Mouse (Mus musculus): Measurements from ENCODE around the gene Tanc2. TPM values are rescaled to one million over a fixed set of nuclear protein-coding genes. Genes with fewer than 3 reads are reported as not detected.

The Tanc2 gene
- polyA plus RNA-seq, 1 experiment, result 1.3 TPM

- no peaks in the 10 kb centered on the region for H3K27me3 ChIP-seq (ENCODE audit: control insufficient read depth, insufficient read depth, low read length)
- no peaks in the 10 kb centered on the region for H3K36me3 ChIP-seq (ENCODE audit: control insufficient read depth, insufficient read depth, low read length)
- no peak overlapping the region for H3K27ac ChIP-seq (ENCODE audit: insufficient read depth, low read length)
- H3K4me3 ChIP-seq (ENCODE audit: extremely low read depth, insufficient read depth, insufficient read length), result no peak overlapping the region
- TF ChIP-seq CTCF (IDR thresholded peaks at IDR 0.05; ENCODE audit: extremely low read depth, insufficient read depth, insufficient read length, insufficient replicate concordance), result no peak
- no peaks in the 10 kb centered on the region for H3K4me1 ChIP-seq (ENCODE audit: control insufficient read depth, insufficient read depth, insufficient read length)
- no peak for DNase-seq (ENCODE audit: low read depth in 1 of 2, low spot score in 2 of 2)
- 90% methylated on average over 1 of the region's 1 CpGs for WGBS
Measured at GRCm38 (mm10) chr11:105626201-105626600, 36.4 kb downstream of the Tanc2 start.

GRCm38 (mm10) chr11:105643995-105644394 lies 54.2 kb downstream of the Tanc2 start:
- Histone ChIP-seq H3K4me3 (ENCODE audit: extremely low read depth, insufficient read depth, insufficient read length) (no peak overlapping the region), H3K27ac (ENCODE audit: insufficient read depth, low read length) (no peak overlapping the region), H3K27me3 (ENCODE audit: control insufficient read depth, insufficient read depth, low read length) (no peaks in the 10 kb centered on the region), H3K36me3 (ENCODE audit: control insufficient read depth, insufficient read depth, low read length) (no peaks in the 10 kb centered on the region), H3K4me1 (ENCODE audit: control insufficient read depth, insufficient read depth, insufficient read length) (no peaks in the 10 kb centered on the region)
- TF ChIP-seq POLR2A (IDR thresholded peaks at IDR 0.05; ENCODE audit: low read depth, low read length) (no peak), CTCF (IDR thresholded peaks at IDR 0.05; ENCODE audit: extremely low read depth, insufficient read depth, insufficient read length, insufficient replicate concordance) (no peak)
- DNase-seq (ENCODE audit: low read depth in 1 of 2, low spot score in 2 of 2), result no peak

- no peaks in the 10 kb centered on the region for H3K27me3 ChIP-seq (ENCODE audit: control insufficient read depth, insufficient read depth, low read length)
- no peak overlapping the region for H3K27ac ChIP-seq (ENCODE audit: insufficient read depth, low read length)
- no peak overlapping the region for H3K4me3 ChIP-seq (ENCODE audit: extremely low read depth, insufficient read depth, insufficient read length)
- DNase-seq (ENCODE audit: low read depth in 1 of 2, low spot score in 2 of 2), result no peak
- no peaks in the 10 kb centered on the region for H3K36me3 ChIP-seq (ENCODE audit: control insufficient read depth, insufficient read depth, low read length)
- H3K4me1 ChIP-seq (ENCODE audit: control insufficient read depth, insufficient read depth, insufficient read length), result no peaks in the 10 kb centered on the region
- TF ChIP-seq POLR2A (IDR thresholded peaks at IDR 0.05; ENCODE audit: low read depth, low read length) (no peak), CTCF (IDR thresholded peaks at IDR 0.05; ENCODE audit: extremely low read depth, insufficient read depth, insufficient read length, insufficient replicate concordance) (no peak)
- 91% methylated on average over 2 of the region's 2 CpGs for WGBS
Measured at GRCm38 (mm10) chr11:105648026-105648425, 58.2 kb downstream of the Tanc2 start.

- Histone ChIP-seq H3K4me3 (ENCODE audit: extremely low read depth, insufficient read depth, insufficient read length) (no peak overlapping the region), H3K36me3 (ENCODE audit: control insufficient read depth, insufficient read depth, low read length) (no peaks in the 10 kb centered on the region), H3K27me3 (ENCODE audit: control insufficient read depth, insufficient read depth, low read length) (no peaks in the 10 kb centered on the region), H3K27ac (ENCODE audit: insufficient read depth, low read length) (no peak overlapping the region), H3K4me1 (ENCODE audit: control insufficient read depth, insufficient read depth, insufficient read length) (no peaks in the 10 kb centered on the region)
- WGBS, result 86% methylated on average over 2 of the region's 2 CpGs
- no peak for DNase-seq (ENCODE audit: low read depth in 1 of 2, low spot score in 2 of 2)
- TF ChIP-seq POLR2A (IDR thresholded peaks at IDR 0.05; ENCODE audit: low read depth, low read length), result no peak
- no peak for TF ChIP-seq CTCF (IDR thresholded peaks at IDR 0.05; ENCODE audit: extremely low read depth, insufficient read depth, insufficient read length, insufficient replicate concordance)
Measured at GRCm38 (mm10) chr11:105654616-105655015, 64.8 kb downstream of the Tanc2 start.

GRCm38 (mm10) chr11:105655335-105655734 lies 65.5 kb downstream of the Tanc2 start:
- no peak for TF ChIP-seq POLR2A (IDR thresholded peaks at IDR 0.05; ENCODE audit: low read depth, low read length)
- TF ChIP-seq CTCF (IDR thresholded peaks at IDR 0.05; ENCODE audit: extremely low read depth, insufficient read depth, insufficient read length, insufficient replicate concordance), result no peak
- no peaks in the 10 kb centered on the region for H3K36me3 ChIP-seq (ENCODE audit: control insufficient read depth, insufficient read depth, low read length)
- DNase-seq (ENCODE audit: low read depth in 1 of 2, low spot score in 2 of 2), result no peak

GRCm38 (mm10) chr11:105667879-105668278 lies 78.1 kb downstream of the Tanc2 start:
- DNase-seq (ENCODE audit: low read depth in 1 of 2, low spot score in 2 of 2), result no peak
- H3K4me3 ChIP-seq (ENCODE audit: extremely low read depth, insufficient read depth, insufficient read length), result no peak overlapping the region
- 89% methylated on average over 1 of the region's 1 CpGs for WGBS
- no peaks in the 10 kb centered on the region for H3K27me3 ChIP-seq (ENCODE audit: control insufficient read depth, insufficient read depth, low read length)
- TF ChIP-seq CTCF (IDR thresholded peaks at IDR 0.05; ENCODE audit: extremely low read depth, insufficient read depth, insufficient read length, insufficient replicate concordance), result no peak
- TF ChIP-seq POLR2A (IDR thresholded peaks at IDR 0.05; ENCODE audit: low read depth, low read length), result no peak
- no peaks in the 10 kb centered on the region for H3K4me1 ChIP-seq (ENCODE audit: control insufficient read depth, insufficient read depth, insufficient read length)
- no peak overlapping the region for H3K27ac ChIP-seq (ENCODE audit: insufficient read depth, low read length)
- no peaks in the 10 kb centered on the region for H3K36me3 ChIP-seq (ENCODE audit: control insufficient read depth, insufficient read depth, low read length)

More at GRCm38 (mm10) chr11:105655335-105655734, 65.5 kb downstream of the Tanc2 start:
- no peak overlapping the region for H3K27ac ChIP-seq (ENCODE audit: insufficient read depth, low read length)
- WGBS, result 89% methylated on average over 4 of the region's 4 CpGs
- H3K27me3 ChIP-seq (ENCODE audit: control insufficient read depth, insufficient read depth, low read length), result no peaks in the 10 kb centered on the region
- no peak overlapping the region for H3K4me3 ChIP-seq (ENCODE audit: extremely low read depth, insufficient read depth, insufficient read length)
- H3K4me1 ChIP-seq (ENCODE audit: control insufficient read depth, insufficient read depth, insufficient read length), result no peaks in the 10 kb centered on the region

- Histone ChIP-seq H3K27me3 (ENCODE audit: control insufficient read depth, insufficient read depth, low read length) (no peaks in the 10 kb centered on the region), H3K4me3 (ENCODE audit: extremely low read depth, insufficient read depth, insufficient read length) (no peak overlapping the region), H3K27ac (ENCODE audit: insufficient read depth, low read length) (no peak overlapping the region), H3K4me1 (ENCODE audit: control insufficient read depth, insufficient read depth, insufficient read length) (no peaks in the 10 kb centered on the region), H3K36me3 (ENCODE audit: control insufficient read depth, insufficient read depth, low read length) (no peaks in the 10 kb centered on the region)
- DNase-seq (ENCODE audit: low read depth in 1 of 2, low spot score in 2 of 2), result no peak
- TF ChIP-seq CTCF (IDR thresholded peaks at IDR 0.05; ENCODE audit: extremely low read depth, insufficient read depth, insufficient read length, insufficient replicate concordance) (no peak), POLR2A (IDR thresholded peaks at IDR 0.05; ENCODE audit: low read depth, low read length) (no peak)
- 73% methylated on average over 1 of the region's 1 CpGs for WGBS
Measured at GRCm38 (mm10) chr11:105678996-105679395, 89.2 kb downstream of the Tanc2 start.

Measured in spleen, adult 2 months (tissue).